Mouse (Mus musculus) embryonic facial prominence, embryonic 13.5 days (tissue): Measurements from ENCODE around the gene Fbxo45. TPM values are rescaled to one million over a fixed set of nuclear protein-coding genes. Genes with fewer than 3 reads are reported as not detected.
"Not testable (repeated sequence)": the region's sequence is repeated elsewhere in the genome, so short reads cannot be mapped to it uniquely, and the experiment has no call there.

ENCODE experiments used
- ATAC-seq: fragments of 200-750 bp; cut with Nextera tagmentation; 2 replicates; pipeline ENCODE4 v1.8.0; 2017; ENCODE audit warnings: low read depth; ENCODE audit not compliant: insufficient number of reproducible peaks, insufficient read depth, low FRiP score, low TSS enrichment
- H3K27ac ChIP-seq: fragments of 300-500 bp; sonication (generic); 2 replicates; pipeline ENCODE4 v1.5.1; 2015; ENCODE audit warnings: moderate library complexity, mild to moderate bottlenecking, inconsistent platforms
- H3K27me3 ChIP-seq: fragments of 300-500 bp; sonication (generic); 2 replicates; pipeline ENCODE4 v1.6.1; 2015; ENCODE audit warnings: mild to moderate bottlenecking, inconsistent platforms
- H3K36me3 ChIP-seq: fragments of 300-500 bp; sonication (generic); 2 replicates; pipeline ENCODE4 v1.6.1; 2015; ENCODE audit warnings: mild to moderate bottlenecking, inconsistent platforms
- H3K4me1 ChIP-seq: fragments of 300-500 bp; sonication (generic); 2 replicates; pipeline ENCODE4 v1.6.1; 2015; ENCODE audit warnings: inconsistent platforms
- H3K4me2 ChIP-seq: fragments of 300-500 bp; sonication (generic); 2 replicates; pipeline ENCODE4 v1.6.1; 2015; ENCODE audit warnings: moderate library complexity, mild to moderate bottlenecking, inconsistent platforms
- H3K4me3 ChIP-seq: fragments of 300-500 bp; sonication (generic); 2 replicates; pipeline ENCODE4 v1.5.1; 2015; ENCODE audit warnings: mild to moderate bottlenecking, inconsistent platforms
- H3K9ac ChIP-seq: fragments of 300-500 bp; sonication (generic); 2 replicates; pipeline ENCODE4 v1.6.1; 2015; ENCODE audit warnings: mild to moderate bottlenecking, inconsistent platforms
- H3K9me3 ChIP-seq: fragments of 300-500 bp; sonication (generic); 2 replicates; pipeline ENCODE4 v1.6.1; 2016; ENCODE audit warnings: inconsistent platforms
- WGBS: fragments of 180-500 bp; shearing (Covaris S2); methylation state at CpG from one replicate; pipeline ENCODE4 v1.1.7; 2015; ENCODE audit warnings: mixed read lengths; 5-methylcytosine and 5-hydroxymethylcytosine counted together
- polyA plus RNA-seq: library from polyadenylated mRNA; unstranded; fragments of >200 nt; fragmentation: Nextera tagmentation; extraction: Ambion mirVana; gene quantifications from 2 replicates; pipeline ENCODE4 v1.2.1, GENCODE M21; 2015

Fbxo45 gene
- polyA plus RNA-seq, 1 experiment from 2014 or later = 7.3 TPM

DNA sequence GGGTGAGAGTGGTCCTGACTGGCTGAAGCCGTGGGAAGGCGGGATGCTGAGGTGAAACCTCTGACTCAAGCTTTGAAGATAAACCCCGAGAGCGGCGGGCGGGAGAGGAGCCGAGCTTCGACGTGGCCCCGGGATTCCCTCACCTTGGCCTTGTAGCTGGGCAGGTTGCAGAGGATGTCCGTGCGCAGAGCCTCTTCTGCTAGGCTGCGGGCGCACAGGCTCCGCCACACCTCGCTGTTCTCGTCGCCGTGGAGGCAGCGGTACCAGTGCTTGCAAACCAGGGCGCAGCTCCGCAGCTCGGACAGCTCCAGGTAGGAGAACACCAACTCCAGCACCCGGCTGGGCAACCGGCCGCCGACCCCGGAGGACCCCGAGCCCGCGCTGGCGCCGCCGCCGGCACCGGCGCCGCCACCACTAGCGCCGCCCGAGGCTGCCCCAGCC lies 587 bp downstream of the Fbxo45 start:
- Histone ChIP-seq H3K4me1 (peaks cover 23% of the 10 kb centered on the region), H3K9me3 (no peaks in the 10 kb centered on the region), H3K9ac (peak overlapping the region; percentile 94), H3K4me3 (peak overlapping the region; percentile 92), H3K4me2 (peak overlapping the region; percentile 59), H3K27me3 (no peaks in the 10 kb centered on the region), H3K27ac (peak overlapping the region; percentile 94), H3K36me3 (no peaks in the 10 kb centered on the region; the same call in 1 of the 2 replicates)
- peak; percentile 60 for ATAC-seq
- 0% methylated on average over 41 of the region's 41 CpGs for WGBS

DNA sequence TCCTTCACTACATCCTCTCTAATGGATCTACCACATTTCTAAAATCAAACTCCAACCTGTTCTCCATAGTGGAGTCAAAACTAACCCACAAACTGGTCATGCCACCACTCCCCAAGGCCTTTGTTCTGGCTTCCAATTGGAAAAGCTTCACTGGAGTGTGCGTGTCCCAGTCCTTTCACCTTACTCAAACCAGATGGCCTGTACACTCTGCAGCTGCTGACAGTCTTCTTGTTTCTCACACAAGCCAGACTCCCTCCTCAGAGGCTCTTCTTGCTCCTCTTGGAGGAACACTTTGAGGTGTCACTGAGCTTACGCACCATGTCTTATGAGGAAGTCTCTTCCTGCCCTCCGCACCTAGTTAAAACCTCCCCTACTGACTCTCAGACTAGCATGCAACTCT lies 3.1 kb downstream of the Fbxo45 start:
- Histone ChIP-seq H3K27ac (no peak overlapping the region), H3K27me3 (no peaks in the 10 kb centered on the region)

DNA sequence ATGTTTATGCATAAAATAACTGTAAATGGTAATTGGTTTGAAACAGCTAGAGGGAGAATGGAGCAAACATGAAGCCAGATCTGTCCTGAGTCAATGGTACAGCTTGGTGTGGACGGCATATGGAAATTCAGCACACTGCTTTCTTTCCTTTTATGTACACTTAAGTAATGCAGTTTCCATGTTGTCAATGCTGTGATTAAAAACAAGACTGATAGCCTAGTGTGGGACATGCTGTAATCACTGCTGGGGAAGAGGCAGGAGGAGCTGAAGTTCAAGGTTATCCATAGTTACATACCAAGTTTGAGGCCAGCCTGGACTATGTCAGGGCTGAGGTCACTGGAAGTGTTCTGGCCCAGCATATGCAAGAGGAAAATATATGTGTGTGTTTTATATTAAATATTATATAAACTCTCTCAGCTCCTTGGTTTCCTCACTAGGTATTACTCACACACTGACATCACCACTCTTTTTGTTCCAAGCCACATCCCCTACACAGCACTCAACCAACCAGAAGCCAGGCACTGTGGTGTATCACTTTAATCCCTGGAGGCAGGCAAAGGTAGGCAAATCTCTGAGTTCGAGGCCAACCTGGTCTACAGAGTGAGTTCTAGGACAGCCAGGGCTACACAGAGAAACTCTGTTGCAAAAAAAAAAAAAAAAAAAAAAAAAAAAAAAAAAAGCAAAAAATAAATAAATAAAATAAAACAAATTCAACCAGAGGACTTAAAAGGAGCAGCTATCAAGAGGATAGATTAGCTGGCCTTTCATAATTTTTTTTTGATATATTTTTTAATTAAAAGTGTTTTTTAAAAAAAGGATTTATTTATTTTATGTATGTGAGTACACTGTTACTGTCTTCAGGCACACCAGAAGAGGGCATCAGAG lies 7.3 kb downstream of the Fbxo45 start:
- 80% methylated on average over 2 of the region's 2 CpGs for WGBS
- Histone ChIP-seq H3K9me3 (no peaks in the 10 kb centered on the region), H3K27ac (no peak overlapping the region), H3K4me3 (no peak overlapping the region), H3K27me3 (no peaks in the 10 kb centered on the region), H3K4me2 (no peak overlapping the region), H3K9ac (no peak overlapping the region), H3K4me1 (peaks cover 4% of the 10 kb centered on the region; the same call in 1 of the 2 replicates), H3K36me3 (peaks cover 28% of the 10 kb centered on the region)
- no peak for ATAC-seq

More for the DNA sequence above, 3.1 kb downstream of the Fbxo45 start:
- Histone ChIP-seq H3K9ac (0 out of 2 replicates have a peak overlapping the region, but pooled peaks have one; percentile 1), H3K9me3 (no peaks in the 10 kb centered on the region), H3K4me1 (peaks cover 23% of the 10 kb centered on the region), H3K4me2 (no peak overlapping the region), H3K4me3 (no peak overlapping the region), H3K36me3 (peaks cover 5% of the 10 kb centered on the region)
- ATAC-seq = no peak
- WGBS = 74% methylated on average over 3 of the region's 3 CpGs

DNA sequence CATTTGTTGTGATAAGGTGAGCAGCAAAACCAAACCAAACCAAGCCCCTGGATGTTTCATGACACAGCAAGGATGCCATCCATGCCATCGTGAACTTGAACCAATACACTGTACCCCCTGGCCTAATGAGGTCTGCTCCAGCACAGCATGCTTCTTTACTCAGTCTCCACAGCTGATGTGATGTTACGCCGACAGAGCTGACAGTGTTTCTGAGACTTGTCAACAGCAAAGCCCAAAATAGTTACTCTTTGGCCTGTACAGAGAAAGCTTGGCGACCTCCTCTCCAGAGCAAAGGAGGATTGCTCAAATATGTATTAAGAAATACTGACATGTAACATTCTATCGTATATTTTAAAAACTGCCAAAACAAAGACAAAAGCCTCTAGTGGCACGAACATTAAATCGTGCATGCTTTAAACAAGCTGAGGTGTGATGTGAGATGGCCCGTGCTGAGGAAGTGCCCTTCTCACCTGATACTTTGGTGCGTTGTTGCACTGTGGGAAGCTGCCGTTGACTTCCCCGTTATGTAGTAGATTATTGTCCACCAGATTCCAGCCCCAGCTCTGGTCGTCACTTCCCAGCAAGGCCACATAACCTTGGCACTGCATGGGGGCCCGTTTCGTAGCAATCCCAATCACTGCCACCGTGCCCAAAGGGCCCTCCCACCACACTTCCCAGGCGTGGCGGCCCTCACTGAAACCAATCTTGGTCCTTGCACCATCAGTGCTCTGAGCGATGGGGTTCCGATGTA lies 8.9 kb downstream of the Fbxo45 start:
- Histone ChIP-seq H3K9me3 (no peaks in the 10 kb centered on the region), H3K4me3 (no peak overlapping the region), H3K27me3 (no peaks in the 10 kb centered on the region), H3K4me1 (no peaks in the 10 kb centered on the region), H3K9ac (no peak overlapping the region), H3K4me2 (no peak overlapping the region), H3K36me3 (peaks cover 43% of the 10 kb centered on the region), H3K27ac (no peak overlapping the region)
- ATAC-seq = no peak
- WGBS = 92% methylated on average over 19 of the region's 19 CpGs

DNA sequence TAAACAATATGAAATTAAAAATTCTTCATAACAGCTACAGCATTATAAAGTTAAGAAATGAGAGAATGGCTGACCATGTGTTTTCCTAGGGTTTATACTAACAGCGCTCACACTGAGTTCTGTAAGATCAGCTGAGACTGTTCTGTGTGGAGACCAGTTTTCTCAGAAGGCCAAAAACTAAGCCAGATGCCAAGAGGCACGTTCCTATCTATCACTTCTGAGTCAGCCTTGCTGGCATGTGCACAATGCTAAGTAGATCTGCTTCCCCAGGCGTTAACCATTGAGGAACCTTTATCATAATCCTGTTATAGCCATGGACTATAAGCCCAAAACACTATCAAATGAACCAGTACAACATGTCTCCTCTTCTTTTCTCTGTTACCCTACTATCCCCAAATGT lies 14.9 kb downstream of the Fbxo45 start:
- WGBS = 89% methylated on average over 3 of the region's 3 CpGs
- H3K27ac ChIP-seq, H3K27me3 ChIP-seq, ATAC-seq, H3K9ac ChIP-seq, H3K9me3 ChIP-seq, H3K4me2 ChIP-seq, H3K4me3 ChIP-seq, H3K4me1 ChIP-seq: not testable (repeated sequence)
- peaks cover 43% of the 10 kb centered on the region for H3K36me3 ChIP-seq

- H3K9ac ChIP-seq = no peak overlapping the region
- no peak overlapping the region for H3K4me3 ChIP-seq
- no peak overlapping the region for H3K27ac ChIP-seq
- H3K4me1 ChIP-seq = no peaks in the 10 kb centered on the region
- ATAC-seq = no peak
- H3K9me3 ChIP-seq = no peaks in the 10 kb centered on the region
- H3K27me3 ChIP-seq = no peaks in the 10 kb centered on the region
- H3K36me3 ChIP-seq = no peaks in the 10 kb centered on the region
- no peak overlapping the region for H3K4me2 ChIP-seq
Observed at GRCm38 (mm10) chr16:32222399-32222798, 24.6 kb downstream of the Fbxo45 start.

DNA sequence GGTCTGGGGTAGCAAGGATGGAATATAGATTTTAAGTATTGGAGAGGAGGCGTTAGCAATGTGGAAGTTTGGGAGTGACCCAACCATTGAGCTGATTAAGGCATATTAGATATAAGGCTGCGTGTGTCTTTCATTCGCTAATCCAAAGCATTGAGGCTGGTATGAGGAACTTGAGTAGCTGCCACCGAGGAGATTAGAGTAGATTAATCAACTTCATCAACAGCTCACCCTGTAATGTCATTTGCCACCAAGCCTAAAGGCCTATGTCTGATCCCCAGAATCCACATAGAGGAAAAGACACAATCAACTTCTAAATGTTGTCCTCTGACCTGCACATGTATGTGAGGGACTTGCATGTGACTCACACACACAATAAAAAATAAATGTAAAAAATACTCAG lies 25.2 kb downstream of the Fbxo45 start:
- Histone ChIP-seq H3K36me3 (no peaks in the 10 kb centered on the region), H3K4me2 (no peak overlapping the region), H3K4me3 (no peak overlapping the region), H3K4me1 (no peaks in the 10 kb centered on the region), H3K27ac (no peak overlapping the region), H3K27me3 (no peaks in the 10 kb centered on the region), H3K9me3 (no peaks in the 10 kb centered on the region), H3K9ac (no peak overlapping the region)
- WGBS = 68% methylated on average over 4 of the region's 4 CpGs
- ATAC-seq = no peak

DNA sequence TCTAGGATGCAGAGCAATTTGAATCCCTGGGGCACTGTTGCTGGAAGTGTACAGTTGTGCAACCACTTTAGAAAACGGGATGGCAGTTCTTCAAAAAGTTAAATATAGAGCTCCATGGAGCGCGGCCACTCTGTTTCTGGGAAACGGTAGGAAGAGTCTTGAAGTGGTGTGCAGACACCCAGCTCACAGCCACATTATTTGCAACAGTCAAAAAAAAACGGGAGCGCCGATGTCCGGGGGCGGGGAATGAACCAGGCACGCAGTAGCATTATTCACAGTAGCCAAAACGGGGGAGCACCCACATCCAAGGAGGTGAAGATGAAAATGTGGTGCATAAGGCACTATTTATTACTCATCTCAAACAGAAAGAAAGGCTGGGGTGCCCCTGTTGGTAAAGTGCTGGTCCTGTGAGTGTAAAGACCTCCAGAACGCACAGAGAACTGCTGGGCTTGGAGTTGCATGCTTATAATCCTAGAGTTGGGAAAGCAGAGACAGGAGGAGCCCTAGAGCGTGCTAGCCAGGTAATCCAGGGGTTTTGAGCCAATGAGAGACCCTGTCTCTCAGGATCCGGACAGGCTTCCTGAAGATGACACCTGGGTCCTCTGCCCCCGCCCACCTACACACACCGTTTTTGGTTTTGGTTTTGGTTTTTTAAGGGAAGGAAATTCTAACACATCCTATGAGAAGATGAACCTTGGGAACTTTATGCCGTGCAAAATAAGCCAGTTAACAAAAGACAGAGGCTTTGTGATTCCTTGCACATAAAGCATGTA lies 32.0 kb downstream of the Fbxo45 start:
- no peaks in the 10 kb centered on the region for H3K36me3 ChIP-seq
- no peaks in the 10 kb centered on the region for H3K4me1 ChIP-seq
- no peak overlapping the region for H3K27ac ChIP-seq
- H3K27me3 ChIP-seq = no peaks in the 10 kb centered on the region
- 74% methylated on average over 17 of the region's 17 CpGs for WGBS
- no peak overlapping the region for H3K4me3 ChIP-seq
- no peak for ATAC-seq
- H3K9ac ChIP-seq = no peak overlapping the region
- no peak overlapping the region for H3K4me2 ChIP-seq
- no peaks in the 10 kb centered on the region for H3K9me3 ChIP-seq

DNA sequence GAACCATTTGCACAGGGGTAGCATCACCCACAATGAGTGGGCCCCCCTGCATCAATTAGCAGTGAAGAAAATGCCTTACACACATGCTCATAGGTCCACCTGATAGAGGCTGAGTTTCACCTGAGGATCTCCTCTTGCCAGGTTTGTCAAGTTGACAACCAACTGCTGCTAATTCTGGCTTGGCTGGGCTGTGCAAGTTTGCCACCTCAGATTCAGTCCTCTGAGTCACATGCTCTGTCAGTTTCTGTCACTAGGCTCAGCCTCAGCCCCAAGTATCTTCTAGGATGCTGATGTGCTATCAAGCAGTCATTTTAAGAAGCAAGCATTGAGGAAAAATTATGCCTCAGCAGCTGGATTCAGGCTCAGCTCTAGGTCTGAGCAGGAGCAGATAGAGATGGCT lies 32.8 kb downstream of the Fbxo45 start:
- no peak for ATAC-seq
- no peaks in the 10 kb centered on the region for H3K27me3 ChIP-seq
- no peak overlapping the region for H3K27ac ChIP-seq
- H3K9me3 ChIP-seq = peaks cover 6% of the 10 kb centered on the region; the same call in 1 of the 2 replicates
- H3K4me1 ChIP-seq = no peaks in the 10 kb centered on the region
- no peaks in the 10 kb centered on the region for H3K36me3 ChIP-seq
- H3K4me2 ChIP-seq = no peak overlapping the region
- no peak overlapping the region for H3K9ac ChIP-seq
- no peak overlapping the region for H3K4me3 ChIP-seq

DNA sequence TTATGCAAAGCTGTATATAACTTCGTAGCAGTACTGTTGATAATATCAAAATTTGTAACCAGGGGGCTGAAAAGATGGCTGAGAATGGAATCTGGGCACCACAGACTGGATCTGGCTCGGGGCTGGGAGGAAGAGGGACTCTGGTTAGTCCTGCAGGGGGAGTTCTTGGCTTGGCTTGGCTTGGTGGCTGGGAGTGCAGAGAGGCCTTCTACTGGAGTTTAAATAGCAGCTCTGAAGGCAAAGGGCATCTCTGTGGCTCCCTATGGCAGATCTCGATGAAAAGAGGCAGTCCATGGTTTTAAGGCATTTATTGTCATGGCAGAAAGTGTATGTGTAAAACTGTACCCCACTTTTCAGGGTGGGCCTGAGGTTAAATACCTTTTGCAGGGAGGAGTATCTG lies 42.1 kb downstream of the Fbxo45 start:
- Histone ChIP-seq H3K9me3 (peaks cover 10% of the 10 kb centered on the region), H3K27me3 (no peaks in the 10 kb centered on the region), H3K4me3 (no peak overlapping the region), H3K36me3 (no peaks in the 10 kb centered on the region), H3K9ac (no peak overlapping the region), H3K4me2 (no peak overlapping the region), H3K4me1 (peaks cover 11% of the 10 kb centered on the region), H3K27ac (no peak overlapping the region)
- ATAC-seq = no peak
- 59% methylated on average over 3 of the region's 3 CpGs for WGBS

DNA sequence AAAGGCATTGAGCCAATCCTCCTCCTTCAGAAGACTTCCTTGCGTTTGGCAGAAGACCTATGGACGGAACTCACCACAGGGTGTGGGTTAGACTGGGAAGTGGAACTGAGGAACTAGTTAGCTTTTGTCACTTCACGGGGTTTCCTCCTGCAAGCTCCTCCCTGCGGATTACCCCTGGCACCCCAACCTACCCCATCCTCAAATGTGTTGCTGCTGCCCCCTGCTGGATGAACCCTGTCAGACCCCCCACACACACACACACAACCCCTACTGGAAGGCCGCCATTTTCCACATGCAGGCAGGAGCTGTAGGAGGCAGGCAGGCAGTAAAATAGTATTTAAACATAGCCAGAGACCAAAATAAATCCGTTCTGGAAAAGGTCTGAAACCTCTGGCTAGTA lies 44.3 kb downstream of the Fbxo45 start:
- no peak overlapping the region for H3K9ac ChIP-seq
- H3K27ac ChIP-seq = no peak overlapping the region
- no peak overlapping the region for H3K4me3 ChIP-seq
- 75% methylated on average over 6 of the region's 6 CpGs for WGBS
- H3K4me2 ChIP-seq = no peak overlapping the region
- no peak for ATAC-seq
- no peaks in the 10 kb centered on the region; the same call in 1 of the 2 replicates for H3K9me3 ChIP-seq
- H3K27me3 ChIP-seq = no peaks in the 10 kb centered on the region
- H3K4me1 ChIP-seq = peaks cover 11% of the 10 kb centered on the region
- no peaks in the 10 kb centered on the region for H3K36me3 ChIP-seq
